Mouse (Mus musculus): ENCODE data around the gene Lhfpl4. TPM values are rescaled to one million over a fixed set of nuclear protein-coding genes. Genes with fewer than 3 reads are reported as not detected.
A peak's percentile ranks its signal among the peaks of the same experiment; 100 is the strongest.

The Lhfpl4 gene
- polyA plus RNA-seq, 1 experiment from 2014 or later: 1.1 TPM

GRCm38 (mm10) chr6:113184866-113185525, 10.2 kb downstream of the Lhfpl4 start:
- Histone ChIP-seq H3K4me1 (no peaks in the 10 kb centered on the region), H3K36me3 (no peaks in the 10 kb centered on the region), H3K9me3 (no peaks in the 10 kb centered on the region), H3K4me2 (no peak overlapping the region), H3K27me3 (no peaks in the 10 kb centered on the region), H3K4me3 (no peak overlapping the region), H3K27ac (no peak overlapping the region), H3K9ac (no peak overlapping the region)
- no peak for ATAC-seq (ENCODE audit: borderline replicate concordance, extremely low read depth, low FRiP score, low TSS enrichment)
- WGBS: 72% methylated on average over 21 of the region's 21 CpGs

GRCm38 (mm10) chr6:113184163-113184562, 11.0 kb downstream of the Lhfpl4 start:
- Histone ChIP-seq H3K36me3 (no peaks in the 10 kb centered on the region), H3K4me2 (no peak overlapping the region), H3K9me3 (no peaks in the 10 kb centered on the region), H3K4me1 (no peaks in the 10 kb centered on the region), H3K9ac (no peak overlapping the region), H3K4me3 (no peak overlapping the region), H3K27ac (no peak overlapping the region), H3K27me3 (no peaks in the 10 kb centered on the region)
- ATAC-seq (ENCODE audit: borderline replicate concordance, extremely low read depth, low FRiP score, low TSS enrichment): 0 out of 2 replicates have a peak, but pooled peaks have one; percentile 35
- WGBS: 40% methylated on average over 9 of the region's 9 CpGs

- Histone ChIP-seq H3K36me3 (no peaks in the 10 kb centered on the region), H3K9ac (no peak overlapping the region), H3K4me3 (no peak overlapping the region), H3K4me1 (no peaks in the 10 kb centered on the region), H3K4me2 (no peak overlapping the region), H3K27me3 (no peaks in the 10 kb centered on the region), H3K27ac (no peak overlapping the region), H3K9me3 (no peaks in the 10 kb centered on the region)
- 50% methylated on average over 4 of the region's 4 CpGs for WGBS
- ATAC-seq (ENCODE audit: borderline replicate concordance, extremely low read depth, low FRiP score, low TSS enrichment): no peak
These were observed 15.9 kb downstream of the Lhfpl4 start for GRCm38 (mm10) chr6:113179195-113179733.

GRCm38 (mm10) chr6:113178286-113179194, 16.6 kb downstream of the Lhfpl4 start:
- H3K4me1 ChIP-seq: no peaks in the 10 kb centered on the region
- H3K9me3 ChIP-seq: no peaks in the 10 kb centered on the region
- ATAC-seq (ENCODE audit: borderline replicate concordance, extremely low read depth, low FRiP score, low TSS enrichment): no peak
- 25% methylated on average over 14 of the region's 14 CpGs for WGBS
- no peak overlapping the region for H3K9ac ChIP-seq
- no peak overlapping the region for H3K4me2 ChIP-seq
- no peaks in the 10 kb centered on the region for H3K27me3 ChIP-seq
- H3K4me3 ChIP-seq: no peak overlapping the region
- H3K36me3 ChIP-seq: no peaks in the 10 kb centered on the region
- no peak overlapping the region for H3K27ac ChIP-seq

- Histone ChIP-seq H3K4me1 (no peaks in the 10 kb centered on the region), H3K4me3 (no peak overlapping the region), H3K27me3 (no peaks in the 10 kb centered on the region), H3K27ac (no peak overlapping the region), H3K36me3 (no peaks in the 10 kb centered on the region), H3K9me3 (no peaks in the 10 kb centered on the region), H3K4me2 (no peak overlapping the region), H3K9ac (no peak overlapping the region)
- WGBS: 75% methylated on average over 8 of the region's 8 CpGs
- no peak for ATAC-seq (ENCODE audit: borderline replicate concordance, extremely low read depth, low FRiP score, low TSS enrichment)
These were observed 18.6 kb downstream of the Lhfpl4 start for GRCm38 (mm10) chr6:113176613-113177012.

GRCm38 (mm10) chr6:113175469-113175868, 19.7 kb downstream of the Lhfpl4 start:
- Histone ChIP-seq H3K4me2 (no peak overlapping the region), H3K4me1 (no peaks in the 10 kb centered on the region), H3K27ac (no peak overlapping the region), H3K36me3 (no peaks in the 10 kb centered on the region), H3K27me3 (no peaks in the 10 kb centered on the region), H3K9me3 (no peaks in the 10 kb centered on the region), H3K9ac (no peak overlapping the region), H3K4me3 (no peak overlapping the region)
- ATAC-seq (ENCODE audit: borderline replicate concordance, extremely low read depth, low FRiP score, low TSS enrichment): no peak
- WGBS: 95% methylated on average over 3 of the region's 3 CpGs

- no peak overlapping the region for H3K9ac ChIP-seq
- H3K4me2 ChIP-seq: no peak overlapping the region
- 56% methylated on average over 1 of the region's 1 CpGs for WGBS
- H3K9me3 ChIP-seq: no peaks in the 10 kb centered on the region
- H3K4me3 ChIP-seq: no peak overlapping the region
- H3K27ac ChIP-seq: no peak overlapping the region
- no peaks in the 10 kb centered on the region for H3K36me3 ChIP-seq
- no peak for ATAC-seq (ENCODE audit: borderline replicate concordance, extremely low read depth, low FRiP score, low TSS enrichment)
- H3K27me3 ChIP-seq: no peaks in the 10 kb centered on the region
- H3K4me1 ChIP-seq: peaks cover under 1% of the 10 kb centered on the region; the same call in 1 of the 2 replicates
These were observed 22.6 kb downstream of the Lhfpl4 start for GRCm38 (mm10) chr6:113172568-113172967.

GRCm38 (mm10) chr6:113172011-113172410, 23.2 kb downstream of the Lhfpl4 start:
- no peaks in the 10 kb centered on the region for H3K36me3 ChIP-seq
- no peak overlapping the region for H3K27ac ChIP-seq
- ATAC-seq (ENCODE audit: borderline replicate concordance, extremely low read depth, low FRiP score, low TSS enrichment): no peak
- no peak overlapping the region for H3K9ac ChIP-seq
- no peak overlapping the region for H3K4me3 ChIP-seq
- no peak overlapping the region for H3K4me2 ChIP-seq
- H3K9me3 ChIP-seq: no peaks in the 10 kb centered on the region
- peaks cover 3% of the 10 kb centered on the region; the same call in 1 of the 2 replicates for H3K4me1 ChIP-seq
- H3K27me3 ChIP-seq: no peaks in the 10 kb centered on the region

- H3K4me2 ChIP-seq: no peak overlapping the region
- H3K27ac ChIP-seq: no peak overlapping the region
- 87% methylated on average over 8 of the region's 8 CpGs for whole genome bisulfite sequencing
- H3K4me1 ChIP-seq: peaks cover 11% of the 10 kb centered on the region
- no peaks in the 10 kb centered on the region for H3K27me3 ChIP-seq
- no peaks in the 10 kb centered on the region for H3K9me3 ChIP-seq
- H3K4me3 ChIP-seq: no peak overlapping the region
- no peak for ATAC-seq (ENCODE audit: borderline replicate concordance, extremely low read depth, low FRiP score, low TSS enrichment)
- H3K36me3 ChIP-seq: no peaks in the 10 kb centered on the region
- no peak overlapping the region for H3K9ac ChIP-seq
These were observed 24.5 kb downstream of the Lhfpl4 start for GRCm38 (mm10) chr6:113170651-113171050.

GRCm38 (mm10) chr6:113169852-113170251, 25.3 kb downstream of the Lhfpl4 start:
- H3K4me3 ChIP-seq: no peak overlapping the region
- peaks cover 11% of the 10 kb centered on the region for H3K4me1 ChIP-seq
- ATAC-seq (ENCODE audit: borderline replicate concordance, extremely low read depth, low FRiP score, low TSS enrichment): no peak
- H3K9ac ChIP-seq: no peak overlapping the region
- no peaks in the 10 kb centered on the region for H3K27me3 ChIP-seq
- H3K27ac ChIP-seq: no peak overlapping the region
- no peak overlapping the region for H3K4me2 ChIP-seq
- no peaks in the 10 kb centered on the region for H3K9me3 ChIP-seq
- 56% methylated on average over 3 of the region's 3 CpGs for WGBS
- H3K36me3 ChIP-seq: no peaks in the 10 kb centered on the region

GRCm38 (mm10) chr6:113168316-113168975, 26.7 kb downstream of the Lhfpl4 start:
- no peaks in the 10 kb centered on the region for H3K9me3 ChIP-seq
- no peaks in the 10 kb centered on the region for H3K36me3 ChIP-seq
- ATAC-seq (ENCODE audit: borderline replicate concordance, extremely low read depth, low FRiP score, low TSS enrichment): no peak
- H3K27ac ChIP-seq: no peak overlapping the region
- 86% methylated on average over 7 of the region's 7 CpGs for WGBS
- H3K4me2 ChIP-seq: no peak overlapping the region
- H3K9ac ChIP-seq: no peak overlapping the region
- no peak overlapping the region for H3K4me3 ChIP-seq
- H3K27me3 ChIP-seq: no peaks in the 10 kb centered on the region
- peaks cover 11% of the 10 kb centered on the region for H3K4me1 ChIP-seq
